Mouse (Mus musculus) liver, postnatal 0 days (tissue): ENCODE data around the gene Ube2j1. TPM values are rescaled to one million over a fixed set of nuclear protein-coding genes. Genes with fewer than 3 reads are reported as not detected.

ENCODE experiments used
- ATAC-seq: fragments of 200-750 bp; cut with Nextera tagmentation; 2 replicates; pipeline ENCODE4 v1.8.0; 2017; ENCODE audit warnings: mild to moderate bottlenecking, moderate library complexity
- DNase-seq: peaks from one replicate; pipeline ENCODE4 v3.0.0-alpha.2; 2016
- H3K27ac ChIP-seq: fragments of 300-500 bp; sonication (generic); 2 replicates; pipeline ENCODE4 v1.5.1; 2014; ENCODE audit warnings: antibody characterized with exemption, moderate library complexity, mild to moderate bottlenecking, low read depth
- H3K27me3 ChIP-seq: fragments of 300-500 bp; sonication (generic); 2 replicates; pipeline ENCODE4 v1.6.1; 2014; ENCODE audit warnings: low read length, control low read depth, mixed read lengths; ENCODE audit not compliant: insufficient read depth
- H3K36me3 ChIP-seq: fragments of 300-500 bp; sonication (generic); replicated peaks from 2 replicates; pipeline ENCODE4 v1.6.1; 2014; ENCODE audit warnings: mild to moderate bottlenecking, control low read depth, low read length, moderate library complexity, mixed read lengths; ENCODE audit not compliant: insufficient read depth
- H3K4me1 ChIP-seq: fragments of 300-500 bp; sonication (generic); 2 replicates; pipeline ENCODE4 v1.6.1; 2014; ENCODE audit warnings: antibody characterized with exemption, mild to moderate bottlenecking, control low read depth; ENCODE audit not compliant: insufficient read depth
- H3K4me2 ChIP-seq: fragments of 300-500 bp; sonication (generic); 2 replicates; pipeline ENCODE4 v1.6.1; 2014; ENCODE audit warnings: low read depth, mild to moderate bottlenecking, low read length, moderate library complexity, mixed read lengths
- H3K4me3 ChIP-seq: fragments of 300-500 bp; sonication (generic); 2 replicates; pipeline ENCODE4 v1.5.1; 2014; ENCODE audit warnings: low read depth, low read length
- H3K9ac ChIP-seq: fragments of 300-500 bp; sonication (generic); replicated peaks from 2 replicates; pipeline ENCODE4 v1.6.1; 2014; ENCODE audit warnings: mild to moderate bottlenecking, moderate library complexity
- H3K9me3 ChIP-seq: fragments of 300-500 bp; sonication (generic); 2 replicates; pipeline ENCODE4 v1.6.1; 2016; ENCODE audit warnings: mild to moderate bottlenecking, control low read depth, low read length, mixed read lengths
- CTCF ChIP-seq: sonication (generic); IDR thresholded peaks from 2 replicates; pipeline ENCODE4 v1.5.1; 2016; ENCODE audit warnings: antibody characterized with exemption, low read depth
- EP300 ChIP-seq: IDR thresholded peaks from 2 replicates; pipeline ENCODE4 v1.6.1; 2016; ENCODE audit warnings: antibody characterized with exemption, low read depth, mild to moderate bottlenecking
- WGBS: fragments of 180-500 bp; shearing (Covaris S2); extraction: QIAGEN DNeasy Blood & Tissue Kit; methylation state at CpG from one replicate; pipeline ENCODE4 v1.1.7; 2014; ENCODE audit not compliant: insufficient replicate concordance; 5-methylcytosine and 5-hydroxymethylcytosine counted together
- polyA plus RNA-seq: library from polyadenylated mRNA; unstranded; fragments of >200 nt; fragmentation: Nextera tagmentation; extraction: Ambion mirVana; gene quantifications from 2 replicates; pipeline ENCODE4 v1.2.1, GENCODE M21; 2015

Ube2j1 gene
- polyA plus RNA-seq, 1 experiment from 2014 or later: 22.4 TPM

- H3K9me3 ChIP-seq: no peaks in the 10 kb centered on the region
- no peak for DNase-seq
- 0 out of 2 replicates have a peak overlapping the region, but pooled peaks have one; percentile 45 for H3K27ac ChIP-seq
- peak overlapping the region; percentile 70 for H3K4me3 ChIP-seq
- H3K4me2 ChIP-seq: peak overlapping the region; percentile 99
- 2% methylated on average over 13 of the region's 13 CpGs for WGBS
- no peaks in the 10 kb centered on the region for H3K36me3 ChIP-seq
- H3K27me3 ChIP-seq: peaks cover 34% of the 10 kb centered on the region
- H3K4me1 ChIP-seq: peaks cover 20% of the 10 kb centered on the region
- no peak for TF ChIP-seq CTCF
- TF ChIP-seq EP300: no peak
- peak overlapping the region; percentile 72 for H3K9ac ChIP-seq
- no peak for ATAC-seq
Observed at GRCm38 (mm10) chr4:32984242-32984641, 47.0 kb upstream of the Ube2j1 start.

- peak; percentile 57 for TF ChIP-seq CTCF
- no peak for TF ChIP-seq EP300
- Histone ChIP-seq H3K27me3 (peaks cover 34% of the 10 kb centered on the region), H3K9ac (no peak overlapping the region; the same call in 1 of the 2 replicates), H3K4me2 (peak overlapping the region; percentile 99), H3K4me1 (peaks cover 20% of the 10 kb centered on the region), H3K27ac (0 out of 2 replicates have a peak overlapping the region, but pooled peaks have one; percentile 0), H3K9me3 (no peaks in the 10 kb centered on the region), H3K4me3 (peak overlapping the region; percentile 70), H3K36me3 (no peaks in the 10 kb centered on the region)
- DNase-seq (no peak), ATAC-seq (no peak)
- 33% methylated on average over 13 of the region's 13 CpGs for WGBS
Observed at GRCm38 (mm10) chr4:32984801-32985675, 46.2 kb upstream of the Ube2j1 start.

- Histone ChIP-seq H3K9ac (no peak overlapping the region), H3K36me3 (no peaks in the 10 kb centered on the region), H3K4me3 (peak overlapping the region; percentile 70), H3K4me2 (peak overlapping the region; percentile 19), H3K9me3 (no peaks in the 10 kb centered on the region), H3K4me1 (peaks cover 20% of the 10 kb centered on the region), H3K27me3 (peaks cover 34% of the 10 kb centered on the region), H3K27ac (no peak overlapping the region)
- WGBS: 38% methylated on average over 3 of the region's 3 CpGs
- ATAC-seq (no peak), DNase-seq (no peak)
- TF ChIP-seq CTCF: no peak
- no peak for TF ChIP-seq EP300
Observed at GRCm38 (mm10) chr4:32985684-32986083, 45.5 kb upstream of the Ube2j1 start.

GRCm38 (mm10) chr4:32987006-32987405 is 44.2 kb upstream of the Ube2j1 start:
- WGBS: 41% methylated on average over 3 of the region's 3 CpGs
- peak; percentile 94 for ATAC-seq
- Histone ChIP-seq H3K4me3 (peak overlapping the region; percentile 2; the same call in 1 of the 2 replicates), H3K27me3 (peaks cover 28% of the 10 kb centered on the region), H3K4me1 (peaks cover 16% of the 10 kb centered on the region), H3K36me3 (no peaks in the 10 kb centered on the region), H3K4me2 (0 out of 2 replicates have a peak overlapping the region, but pooled peaks have one; percentile 7), H3K9ac (no peak overlapping the region), H3K9me3 (no peaks in the 10 kb centered on the region), H3K27ac (peak overlapping the region; percentile 76)
- DNase-seq: peak; percentile 58
- TF ChIP-seq EP300 (peak; percentile 98), CTCF (0 out of 2 replicates have a peak, but pooled peaks have one; percentile 5)

- TF ChIP-seq EP300 (no peak), CTCF (no peak)
- Histone ChIP-seq H3K9me3 (no peaks in the 10 kb centered on the region), H3K4me2 (no peak overlapping the region), H3K4me3 (no peak overlapping the region), H3K36me3 (no peaks in the 10 kb centered on the region), H3K27ac (no peak overlapping the region), H3K9ac (no peak overlapping the region), H3K27me3 (peaks cover 9% of the 10 kb centered on the region), H3K4me1 (peaks cover 8% of the 10 kb centered on the region; the same call in 1 of the 2 replicates)
- no peak for ATAC-seq
- 63% methylated on average over 2 of the region's 2 CpGs for WGBS
- no peak for DNase-seq
Observed at GRCm38 (mm10) chr4:32989346-32989745, 41.9 kb upstream of the Ube2j1 start.

- WGBS: 56% methylated on average over 3 of the region's 3 CpGs
- Histone ChIP-seq H3K4me1 (no peaks in the 10 kb centered on the region), H3K27me3 (no peaks in the 10 kb centered on the region), H3K27ac (no peak overlapping the region), H3K9me3 (no peaks in the 10 kb centered on the region), H3K36me3 (no peaks in the 10 kb centered on the region), H3K9ac (no peak overlapping the region), H3K4me2 (no peak overlapping the region), H3K4me3 (no peak overlapping the region)
- ATAC-seq (no peak), DNase-seq (no peak)
- TF ChIP-seq CTCF (peak; percentile 29; the same call in 1 of the 2 replicates), EP300 (no peak)
Observed at GRCm38 (mm10) chr4:32994168-32994567, 37.0 kb upstream of the Ube2j1 start.
